Mouse (Mus musculus) heart, postnatal 0 days (tissue): ENCODE data around the gene Gm10024. TPM values are rescaled to one million over a fixed set of nuclear protein-coding genes. Genes with fewer than 3 reads are reported as not detected.

Experiments
- ATAC-seq: fragments of 200-750 bp; cut with Nextera tagmentation; 2 replicates; pipeline ENCODE4 v1.8.0; 2017; ENCODE audit warnings: low read depth, moderate number of reproducible peaks, moderate library complexity; ENCODE audit not compliant: insufficient read depth
- DNase-seq: peaks from one replicate; pipeline ENCODE4 v3.0.0-alpha.2; 2016; ENCODE audit warnings: low spot score
- H3K27ac ChIP-seq: fragments of 300-500 bp; sonication (generic); 2 replicates; pipeline ENCODE4 v1.5.1; 2014; ENCODE audit warnings: low read depth, mild to moderate bottlenecking
- H3K27me3 ChIP-seq: fragments of 300-500 bp; sonication (generic); 2 replicates; pipeline ENCODE4 v1.6.1; 2014; ENCODE audit warnings: low read length, mixed read lengths; ENCODE audit not compliant: control insufficient read depth, insufficient read depth
- H3K36me3 ChIP-seq: fragments of 300-500 bp; sonication (generic); replicated peaks from 2 replicates; pipeline ENCODE4 v1.6.1; 2014; ENCODE audit warnings: low read length, mixed read lengths; ENCODE audit not compliant: control insufficient read depth, insufficient read depth
- H3K4me1 ChIP-seq: fragments of 300-500 bp; sonication (generic); 2 replicates; pipeline ENCODE4 v1.6.1; 2014; ENCODE audit warnings: antibody characterized with exemption; ENCODE audit not compliant: control insufficient read depth, insufficient read depth
- H3K4me2 ChIP-seq: fragments of 300-500 bp; sonication (generic); 2 replicates; pipeline ENCODE4 v1.6.1; 2014; ENCODE audit warnings: low read depth, mild to moderate bottlenecking, low read length, moderate library complexity
- H3K4me3 ChIP-seq: fragments of 300-500 bp; sonication (generic); 2 replicates; pipeline ENCODE4 v1.5.1; 2014; ENCODE audit warnings: low read depth, low read length
- H3K9ac ChIP-seq: fragments of 300-500 bp; sonication (generic); replicated peaks from 2 replicates; pipeline ENCODE4 v1.6.1; 2014; ENCODE audit warnings: low read depth, low read length, mixed read lengths
- H3K9me3 ChIP-seq: fragments of 300-500 bp; sonication (generic); replicated peaks from 2 replicates; pipeline ENCODE4 v1.6.1; 2016; ENCODE audit warnings: low read length; ENCODE audit not compliant: control insufficient read depth
- CTCF ChIP-seq: IDR thresholded peaks from 2 replicates; pipeline ENCODE4 v1.5.1; 2016; ENCODE audit warnings: antibody characterized with exemption, control low read depth, low read depth
- EP300 ChIP-seq: IDR thresholded peaks from 2 replicates; pipeline ENCODE4 v1.6.1; 2016; ENCODE audit warnings: antibody characterized with exemption, low read depth
- WGBS: fragments of 180-500 bp; shearing (Covaris S2); extraction: QIAGEN DNeasy Blood & Tissue Kit; methylation state at CpG from one replicate; pipeline ENCODE4 v1.1.7; 2014; 5-methylcytosine and 5-hydroxymethylcytosine counted together
- polyA plus RNA-seq: library from polyadenylated mRNA; unstranded; fragments of >200 nt; fragmentation: Nextera tagmentation; extraction: Ambion mirVana; gene quantifications from 2 replicates; pipeline ENCODE4 v1.2.1, GENCODE M21; 2015
- total RNA-seq: library from RNA; depleted of rRNA; stranded (reverse); fragments of >200 nt; gene quantifications from 2 replicates; pipeline ENCODE4 v1.2.3, GENCODE M21; 2014; ENCODE audit warnings: low replicate concordance

Gm10024 gene
- total and polyA plus RNA-seq, 2 experiments from 2014 or later = not detected

DNA sequence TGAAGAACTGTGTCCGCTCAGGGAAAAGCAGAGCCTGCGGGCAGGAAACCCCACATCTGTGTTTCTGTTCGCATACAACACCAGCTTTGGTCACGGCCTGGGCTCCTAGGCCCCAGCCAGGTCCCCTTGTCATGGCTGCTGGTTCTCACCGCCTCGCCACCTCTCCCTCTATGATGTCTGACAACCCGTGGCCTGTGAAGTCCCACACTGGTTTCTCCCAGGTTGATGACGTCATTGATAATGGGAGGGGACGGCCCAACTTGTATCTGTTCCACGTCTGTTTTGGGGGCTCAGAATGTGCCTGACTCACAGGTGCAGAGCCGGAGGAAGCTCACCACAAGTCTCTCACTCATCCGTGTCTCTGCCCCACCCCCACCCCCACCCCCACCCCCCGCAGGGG is 37.5 kb upstream of the Gm10024 start:
- no peak overlapping the region for H3K27ac ChIP-seq
- no peak overlapping the region for H3K9ac ChIP-seq
- 50% methylated on average over 13 of the region's 13 CpGs for WGBS
- H3K4me1 ChIP-seq = no peaks in the 10 kb centered on the region
- no peak for TF ChIP-seq CTCF
- TF ChIP-seq EP300 = no peak
- no peak overlapping the region for H3K4me2 ChIP-seq
- peaks cover 33% of the 10 kb centered on the region for H3K27me3 ChIP-seq
- H3K9me3 ChIP-seq = no peaks in the 10 kb centered on the region
- DNase-seq (no peak), ATAC-seq (no peak)
- H3K4me3 ChIP-seq = no peak overlapping the region
- no peaks in the 10 kb centered on the region for H3K36me3 ChIP-seq

DNA sequence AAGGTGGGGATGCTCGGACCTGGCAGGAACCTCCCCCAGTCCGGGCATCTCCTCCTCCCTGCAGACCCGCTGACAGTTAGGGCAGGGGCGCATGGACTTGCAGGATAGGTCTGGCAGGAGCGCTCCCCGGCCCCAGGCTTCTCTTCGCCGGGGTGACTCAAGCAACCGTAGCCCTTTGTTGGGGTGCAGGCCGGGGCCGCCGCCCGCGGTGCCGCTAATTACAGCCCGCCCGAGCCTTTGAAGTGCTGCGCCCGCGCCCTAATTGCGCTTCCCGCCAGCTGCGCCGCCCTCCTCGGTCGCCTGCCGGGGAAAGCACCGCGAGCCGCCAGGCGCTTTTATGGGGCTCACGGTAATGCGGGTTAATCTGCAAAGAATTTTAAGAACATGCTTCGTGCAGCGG is 33.7 kb upstream of the Gm10024 start:
- Histone ChIP-seq H3K4me2 (peak overlapping the region; percentile 39; the same call in 1 of the 2 replicates), H3K36me3 (no peaks in the 10 kb centered on the region), H3K9me3 (no peaks in the 10 kb centered on the region), H3K4me3 (peak overlapping the region; percentile 18), H3K9ac (no peak overlapping the region), H3K27ac (no peak overlapping the region), H3K27me3 (peaks cover 36% of the 10 kb centered on the region), H3K4me1 (no peaks in the 10 kb centered on the region)
- no peak for ATAC-seq
- TF ChIP-seq EP300 = no peak
- TF ChIP-seq CTCF = no peak
- DNase-seq = no peak
- 0% methylated on average over 28 of the region's 35 CpGs for WGBS

DNA sequence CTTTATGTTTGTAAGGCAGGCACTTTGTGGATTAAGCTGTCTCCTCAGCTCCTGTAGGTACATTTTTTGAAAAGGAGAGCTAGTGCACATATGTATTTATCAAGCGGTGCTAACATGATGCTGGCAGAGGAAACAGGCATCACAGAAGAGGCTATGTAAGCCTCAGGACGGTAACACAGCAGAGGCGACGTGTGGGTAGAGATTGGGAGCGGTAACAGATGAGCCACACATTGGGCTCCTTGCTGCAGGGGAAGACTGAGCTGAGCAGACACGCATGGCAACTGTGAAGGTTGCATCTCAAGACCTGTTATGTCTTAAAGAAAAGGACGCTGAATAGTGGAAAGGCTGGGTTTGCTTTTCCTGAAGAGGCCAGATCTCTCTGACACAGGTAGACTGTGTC is 28.3 kb upstream of the Gm10024 start:
- no peak overlapping the region for H3K4me2 ChIP-seq
- H3K4me3 ChIP-seq = no peak overlapping the region
- no peak for ATAC-seq
- H3K4me1 ChIP-seq = 0 out of 2 replicates have a peak, but pooled peaks cover 4% of the 10 kb centered on the region
- 59% methylated on average over 7 of the region's 7 CpGs for WGBS
- no peaks in the 10 kb centered on the region for H3K36me3 ChIP-seq
- no peak for TF ChIP-seq CTCF
- TF ChIP-seq EP300 = no peak
- no peaks in the 10 kb centered on the region for H3K9me3 ChIP-seq
- peaks cover 54% of the 10 kb centered on the region for H3K27me3 ChIP-seq
- H3K27ac ChIP-seq = no peak overlapping the region
- no peak overlapping the region for H3K9ac ChIP-seq
- no peak for DNase-seq

DNA sequence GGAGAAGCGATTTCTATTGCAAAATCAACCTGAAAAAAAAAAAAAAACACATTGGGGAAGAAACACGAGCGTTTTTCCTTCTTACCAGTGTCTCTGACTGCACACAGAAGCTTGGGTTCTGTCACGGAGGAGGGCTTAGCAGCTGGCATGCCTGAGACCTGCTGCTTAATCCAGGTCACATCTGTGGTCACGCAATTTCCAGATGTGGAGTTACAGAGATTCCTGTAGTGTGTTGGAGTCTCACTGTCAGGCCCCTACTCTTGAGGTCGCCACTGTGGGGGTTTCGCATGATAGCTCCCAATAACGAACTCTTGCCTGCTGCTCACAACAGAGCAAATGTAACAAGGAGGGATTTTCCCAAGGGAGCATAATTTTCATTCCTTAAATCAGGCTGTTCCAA is 27.1 kb upstream of the Gm10024 start:
- no peaks in the 10 kb centered on the region for H3K9me3 ChIP-seq
- H3K4me1 ChIP-seq = 0 out of 2 replicates have a peak, but pooled peaks cover 4% of the 10 kb centered on the region
- H3K4me3 ChIP-seq = no peak overlapping the region
- peaks cover 55% of the 10 kb centered on the region for H3K27me3 ChIP-seq
- TF ChIP-seq CTCF (no peak), EP300 (no peak)
- ATAC-seq (no peak), DNase-seq (no peak)
- H3K4me2 ChIP-seq = no peak overlapping the region
- WGBS = 31% methylated on average over 8 of the region's 8 CpGs
- H3K27ac ChIP-seq = no peak overlapping the region
- no peaks in the 10 kb centered on the region for H3K36me3 ChIP-seq
- H3K9ac ChIP-seq = no peak overlapping the region

DNA sequence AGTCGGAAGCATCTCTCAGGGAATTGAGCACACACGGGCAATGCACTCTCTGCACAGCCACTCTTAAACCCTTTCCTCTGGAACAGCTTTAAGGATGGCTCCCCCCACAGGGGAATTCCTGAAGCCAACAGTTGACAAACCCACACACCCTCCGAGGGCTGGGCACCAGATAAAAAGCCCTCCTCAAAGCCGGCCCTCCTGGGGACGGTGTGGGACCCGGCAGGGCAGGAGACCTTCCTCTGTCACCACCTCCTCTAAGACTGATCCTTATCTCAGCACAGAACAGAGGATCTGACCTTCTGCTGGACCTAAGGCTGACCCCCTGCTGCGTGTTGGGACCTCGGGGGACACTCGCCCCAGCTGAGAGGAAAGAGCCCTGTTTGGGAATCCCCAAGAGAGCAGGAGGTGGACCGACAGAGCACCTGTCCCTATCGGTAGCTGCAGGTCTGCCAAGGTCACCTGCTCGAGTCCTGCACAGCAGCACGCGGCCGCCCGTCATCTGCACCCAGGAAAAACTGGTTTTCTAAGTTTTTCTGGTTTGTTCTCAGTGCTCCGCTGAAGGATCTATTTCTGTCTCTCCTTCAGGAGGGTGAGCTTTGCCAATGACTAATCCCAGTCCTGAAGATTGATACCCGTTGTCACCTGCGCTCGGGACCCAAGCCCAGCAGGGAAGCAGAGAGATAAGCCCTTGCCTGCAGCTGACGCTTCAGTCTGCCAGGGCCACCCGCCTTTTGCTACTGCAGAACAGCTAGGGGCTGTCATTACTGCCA is 25.2 kb upstream of the Gm10024 start, which contains the start of gene Tspear:
Gene Tspear, plus strand, starts transcription at position 675 of the 770 bp plus-strand sequence.
- 0 out of 2 replicates have a peak, but pooled peaks have one; percentile 14 for ATAC-seq
- H3K9me3 ChIP-seq = no peaks in the 10 kb centered on the region
- peak within 1 kb of the TSS; percentile 29; the same call in 1 of the 2 replicates for H3K4me2 ChIP-seq
- H3K27me3 ChIP-seq = peaks cover 56% of the 10 kb centered on the region
- H3K27ac ChIP-seq = no peak within 1 kb of the TSS
- WGBS = 2% methylated on average over 22 of the region's 22 CpGs
- 0 out of 2 replicates have a peak, but pooled peaks cover 4% of the 10 kb centered on the region for H3K4me1 ChIP-seq
- no peak for TF ChIP-seq CTCF
- no peak for TF ChIP-seq EP300
- DNase-seq = no peak
- H3K9ac ChIP-seq = no peak within 1 kb of the TSS
- no peaks in the 10 kb centered on the region for H3K36me3 ChIP-seq
- 0 out of 2 replicates have a peak within 1 kb of the TSS, but pooled peaks have one; percentile 5 for H3K4me3 ChIP-seq
